Mouse (Mus musculus) embryonic facial prominence, embryonic 11.5 days (tissue): ENCODE measurements around the gene Vwa2. TPM values are rescaled to one million over a fixed set of nuclear protein-coding genes. Genes with fewer than 3 reads are reported as not detected.

ENCODE experiments used
- ATAC-seq: fragments of 200-750 bp; cut with Nextera tagmentation; replicated peaks from 2 replicates; pipeline ENCODE4 v1.8.0; 2017; ENCODE audit warnings: low read depth; ENCODE audit not compliant: insufficient number of reproducible peaks, low FRiP score, low TSS enrichment
- DNase-seq: peaks from one replicate; pipeline ENCODE4 v3.0.0-alpha.2; 2015; ENCODE audit warnings: low spot score
- H3K27ac ChIP-seq: fragments of 300-500 bp; sonication (generic); replicated peaks from 2 replicates; pipeline ENCODE4 v1.5.1; 2014; ENCODE audit warnings: mild to moderate bottlenecking, low read depth, low read length, control low read depth
- H3K27me3 ChIP-seq: fragments of 300-500 bp; sonication (generic); 2 replicates; pipeline ENCODE4 v1.6.1; 2014; ENCODE audit warnings: mild to moderate bottlenecking, low read length, moderate library complexity, mixed read lengths; ENCODE audit not compliant: control insufficient read depth, insufficient read depth
- H3K36me3 ChIP-seq: fragments of 300-500 bp; sonication (generic); replicated peaks from 2 replicates; pipeline ENCODE4 v1.6.1; 2014; ENCODE audit warnings: low read depth, mild to moderate bottlenecking, low read length, moderate library complexity, mixed read lengths; ENCODE audit not compliant: control insufficient read depth, insufficient read depth
- H3K4me1 ChIP-seq: fragments of 300-500 bp; sonication (generic); 2 replicates; pipeline ENCODE4 v1.6.1; 2014; ENCODE audit warnings: low read length, mixed read lengths; ENCODE audit not compliant: control insufficient read depth, insufficient read depth
- H3K4me2 ChIP-seq: fragments of 300-500 bp; sonication (generic); 2 replicates; pipeline ENCODE4 v1.6.1; 2014; ENCODE audit warnings: low read depth, mild to moderate bottlenecking, control low read depth, low read length, moderate library complexity
- H3K4me3 ChIP-seq: fragments of 300-500 bp; sonication (generic); 2 replicates; pipeline ENCODE4 v1.5.1; 2014; ENCODE audit warnings: low read depth, low read length, control low read depth
- H3K9ac ChIP-seq: fragments of 300-500 bp; sonication (generic); replicated peaks from 2 replicates; pipeline ENCODE4 v1.6.1; 2014; ENCODE audit warnings: mild to moderate bottlenecking, control low read depth, low read length
- H3K9me3 ChIP-seq: fragments of 300-500 bp; sonication (generic); replicated peaks from 2 replicates; pipeline ENCODE4 v1.6.1; 2016; ENCODE audit warnings: mild to moderate bottlenecking, low read length, inconsistent platforms, mixed read lengths; ENCODE audit not compliant: control insufficient read depth
- WGBS: fragments of 180-500 bp; shearing (Covaris S2); extraction: QIAGEN DNeasy Blood & Tissue Kit; methylation state at CpG from one replicate; pipeline ENCODE4 v1.1.7; 2014; 5-methylcytosine and 5-hydroxymethylcytosine counted together
- polyA plus RNA-seq: library from polyadenylated mRNA; unstranded; fragments of >200 nt; fragmentation: Nextera tagmentation; extraction: Ambion mirVana; gene quantifications from 2 replicates; pipeline ENCODE4 v1.2.1, GENCODE M21; 2014

The Vwa2 gene
- polyA plus RNA-seq, 1 experiment from 2014 or later, result 2.7 TPM

DNA sequence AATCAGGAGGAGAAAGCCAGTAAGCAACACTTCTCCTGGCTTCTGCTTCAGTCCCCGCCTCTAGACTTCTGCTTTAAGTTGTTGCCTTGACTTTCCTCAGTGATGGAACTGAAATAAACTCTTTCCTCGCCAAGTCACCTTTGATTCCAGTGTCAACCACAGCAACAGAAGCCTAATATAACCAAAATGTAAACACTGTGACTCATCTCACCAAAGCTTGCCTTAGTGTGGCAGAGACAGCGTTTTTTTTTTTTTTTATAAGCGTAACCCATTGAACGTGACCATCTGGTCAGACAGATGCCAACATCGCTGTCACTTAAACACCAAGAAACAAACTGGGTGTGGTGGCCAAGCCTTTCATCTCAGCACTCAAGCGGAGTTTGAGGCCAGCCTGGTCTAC is 68.2 kb downstream of the Vwa2 start:
- H3K9me3 ChIP-seq, result no peaks in the 10 kb centered on the region
- no peak for DNase-seq
- H3K9ac ChIP-seq, result no peak overlapping the region
- H3K4me3 ChIP-seq, result no peak overlapping the region
- H3K4me2 ChIP-seq, result no peak overlapping the region
- no peak for ATAC-seq
- H3K36me3 ChIP-seq, result no peaks in the 10 kb centered on the region
- WGBS, result 89% methylated on average over 7 of the region's 7 CpGs
- no peaks in the 10 kb centered on the region for H3K27me3 ChIP-seq
- H3K4me1 ChIP-seq, result no peaks in the 10 kb centered on the region
- no peak overlapping the region for H3K27ac ChIP-seq

DNA sequence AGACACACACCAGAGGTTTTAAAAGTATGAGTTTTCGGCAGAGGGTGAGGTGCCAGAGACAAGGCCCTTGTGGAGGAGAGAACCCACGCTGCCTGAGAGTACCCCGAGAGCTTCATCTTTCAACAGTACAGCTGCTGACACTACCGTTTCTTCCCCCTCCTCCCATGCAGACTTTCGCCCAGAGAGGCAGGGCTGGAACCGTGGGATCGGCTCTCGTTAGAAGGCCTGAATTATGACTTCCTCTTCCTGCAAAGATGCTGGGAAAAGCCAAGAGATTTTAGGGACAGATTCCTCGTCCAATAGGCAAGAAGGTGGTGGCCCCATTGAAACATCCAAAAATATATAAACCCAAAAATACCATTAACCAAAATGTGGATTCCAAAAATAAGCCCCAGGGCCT is 70.2 kb downstream of the Vwa2 start:
- Histone ChIP-seq H3K27ac (no peak overlapping the region), H3K9me3 (no peaks in the 10 kb centered on the region), H3K4me1 (no peaks in the 10 kb centered on the region), H3K4me2 (no peak overlapping the region), H3K36me3 (no peaks in the 10 kb centered on the region), H3K9ac (no peak overlapping the region), H3K27me3 (no peaks in the 10 kb centered on the region), H3K4me3 (no peak overlapping the region)
- 77% methylated on average over 9 of the region's 9 CpGs for WGBS
- no peak for DNase-seq
- ATAC-seq, result no peak

DNA sequence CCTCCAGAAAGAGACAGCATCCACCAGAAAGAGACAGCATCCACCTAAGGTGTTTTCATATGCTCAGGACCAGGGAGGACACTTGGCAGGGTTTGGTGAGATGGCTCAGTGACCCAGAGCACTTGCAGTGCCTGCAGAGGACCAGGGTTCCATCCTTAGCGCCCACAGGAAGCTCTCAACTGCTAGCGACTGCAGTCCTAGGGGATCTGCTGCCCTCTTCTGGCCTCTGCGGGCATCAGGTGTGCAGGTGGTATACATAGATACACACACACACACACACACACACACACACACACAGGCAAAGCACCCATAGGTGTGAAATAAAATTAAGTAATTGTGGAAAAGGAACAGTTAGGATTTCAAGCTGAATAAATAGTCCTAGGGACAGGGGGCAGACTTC is 70.8 kb downstream of the Vwa2 start:
- Histone ChIP-seq H3K9ac (no peak overlapping the region), H3K9me3 (no peaks in the 10 kb centered on the region), H3K4me3 (no peak overlapping the region), H3K4me2 (no peak overlapping the region), H3K4me1 (no peaks in the 10 kb centered on the region), H3K27ac (no peak overlapping the region), H3K36me3 (no peaks in the 10 kb centered on the region), H3K27me3 (no peaks in the 10 kb centered on the region)
- ATAC-seq (no peak), DNase-seq (no peak)
- 90% methylated on average over 3 of the region's 3 CpGs for WGBS

DNA sequence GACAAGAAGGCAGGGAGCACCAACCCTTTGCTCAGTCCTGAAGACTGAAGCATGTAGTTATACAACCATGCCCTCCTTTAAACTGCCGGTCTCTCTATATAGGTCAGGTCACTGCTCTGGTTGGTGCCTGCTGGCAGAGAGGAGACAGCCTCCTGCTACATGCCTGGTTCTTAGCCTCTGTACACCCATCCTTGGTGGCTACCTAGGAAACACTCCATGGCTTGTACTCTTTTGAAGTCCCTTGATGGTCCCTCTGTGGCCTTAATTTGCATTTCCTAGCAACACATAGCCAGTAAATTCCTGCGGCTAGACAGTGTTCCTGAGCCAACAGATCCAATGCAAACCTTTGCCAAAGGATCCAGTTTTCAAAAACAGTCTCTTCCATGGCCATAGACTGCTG is 71.6 kb downstream of the Vwa2 start:
- no peak for DNase-seq
- 83% methylated on average over 2 of the region's 2 CpGs for WGBS
- ATAC-seq, result no peak
- no peak overlapping the region for H3K9ac ChIP-seq
- no peak overlapping the region for H3K4me3 ChIP-seq
- H3K4me2 ChIP-seq, result no peak overlapping the region
- no peak overlapping the region for H3K27ac ChIP-seq
- H3K4me1 ChIP-seq, result no peaks in the 10 kb centered on the region
- no peaks in the 10 kb centered on the region for H3K36me3 ChIP-seq
- H3K9me3 ChIP-seq, result no peaks in the 10 kb centered on the region
- H3K27me3 ChIP-seq, result no peaks in the 10 kb centered on the region

- no peaks in the 10 kb centered on the region for H3K9me3 ChIP-seq
- no peaks in the 10 kb centered on the region for H3K36me3 ChIP-seq
- no peaks in the 10 kb centered on the region for H3K4me1 ChIP-seq
- ATAC-seq (no peak), DNase-seq (no peak)
- WGBS, result 92% methylated on average over 7 of the region's 7 CpGs
- no peak overlapping the region for H3K4me2 ChIP-seq
- no peak overlapping the region for H3K4me3 ChIP-seq
- no peaks in the 10 kb centered on the region for H3K27me3 ChIP-seq
- no peak overlapping the region for H3K27ac ChIP-seq
- no peak overlapping the region for H3K9ac ChIP-seq
Measured at GRCm38 (mm10) chr19:56946277-56946676, 72.2 kb downstream of the Vwa2 start.

DNA sequence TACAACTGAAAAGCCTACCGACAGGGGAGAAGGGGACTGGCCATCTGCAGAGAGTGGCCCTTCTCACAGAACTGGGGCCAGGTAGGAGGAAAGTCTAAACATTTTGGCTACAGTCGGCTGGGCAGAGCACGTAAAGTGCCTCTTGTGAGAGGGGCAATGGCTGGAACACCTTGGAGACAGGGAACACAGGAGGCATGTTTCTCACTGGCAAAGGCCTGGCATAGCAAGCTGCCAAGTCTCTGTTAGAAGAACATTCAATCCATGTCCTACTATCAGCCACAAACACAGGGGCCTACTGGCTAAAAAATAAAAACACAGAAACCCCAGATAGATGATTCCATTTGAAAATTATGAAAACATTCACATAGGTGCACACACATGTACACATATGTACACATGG is 72.7 kb downstream of the Vwa2 start:
- H3K9ac ChIP-seq, result no peak overlapping the region
- DNase-seq (no peak), ATAC-seq (no peak)
- no peaks in the 10 kb centered on the region for H3K4me1 ChIP-seq
- WGBS, result 92% methylated on average over 3 of the region's 3 CpGs
- no peak overlapping the region for H3K4me2 ChIP-seq
- no peaks in the 10 kb centered on the region for H3K27me3 ChIP-seq
- no peaks in the 10 kb centered on the region for H3K9me3 ChIP-seq
- no peaks in the 10 kb centered on the region for H3K36me3 ChIP-seq
- H3K27ac ChIP-seq, result no peak overlapping the region
- no peak overlapping the region for H3K4me3 ChIP-seq

- DNase-seq, result no peak
- no peak overlapping the region for H3K4me3 ChIP-seq
- H3K9me3 ChIP-seq, result no peaks in the 10 kb centered on the region
- no peak overlapping the region for H3K27ac ChIP-seq
- WGBS, result 68% methylated on average over 6 of the region's 6 CpGs
- H3K4me2 ChIP-seq, result no peak overlapping the region
- ATAC-seq, result no peak
- H3K36me3 ChIP-seq, result no peaks in the 10 kb centered on the region
- H3K27me3 ChIP-seq, result no peaks in the 10 kb centered on the region
- no peak overlapping the region for H3K9ac ChIP-seq
- no peaks in the 10 kb centered on the region for H3K4me1 ChIP-seq
Measured at GRCm38 (mm10) chr19:56947971-56948610, 74.0 kb downstream of the Vwa2 start.

DNA sequence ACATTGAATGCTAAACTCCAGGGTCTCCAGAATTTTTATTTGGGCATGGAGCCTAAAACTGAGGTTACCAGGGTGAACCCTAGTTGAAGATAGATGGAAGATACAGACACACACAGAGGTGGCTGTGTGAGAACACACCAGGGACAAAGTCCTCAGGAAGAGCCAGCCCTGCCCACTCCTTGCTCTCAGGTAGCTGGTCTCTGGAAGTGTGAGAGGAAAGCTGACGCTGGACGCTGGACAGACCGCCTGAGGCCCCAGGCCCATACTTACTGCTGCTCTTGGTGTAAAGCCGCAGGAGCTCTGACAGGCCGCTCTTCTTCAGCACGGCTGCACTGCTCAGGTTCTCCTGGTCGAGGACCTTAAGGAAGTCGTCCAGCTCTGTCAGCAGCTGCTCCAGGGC is 75.8 kb downstream of the Vwa2 start:
- Histone ChIP-seq H3K36me3 (no peaks in the 10 kb centered on the region), H3K9ac (no peak overlapping the region), H3K27ac (no peak overlapping the region), H3K9me3 (no peaks in the 10 kb centered on the region), H3K4me3 (no peak overlapping the region), H3K4me2 (no peak overlapping the region), H3K4me1 (no peaks in the 10 kb centered on the region), H3K27me3 (no peaks in the 10 kb centered on the region)
- ATAC-seq (no peak), DNase-seq (no peak)
- WGBS, result 72% methylated on average over 8 of the region's 8 CpGs
